Mouse (Mus musculus) adrenal gland, adult 10 weeks (tissue): Measurements from ENCODE around the gene Fam214a. TPM values are rescaled to one million over a fixed set of nuclear protein-coding genes. Genes with fewer than 3 reads are reported as not detected.

Experiments
- polyA plus RNA-seq: library from polyadenylated mRNA; stranded (reverse); fragments of 350-450 nt; fragmentation: Illumina TruSeq; extraction: RNeasy Lipid Tissue Mini Kit (QIAGEN cat#74804); gene quantifications from one replicate; pipeline ENCODE4 v1.2.3, GENCODE M21; 2014; ENCODE audit warnings: low read depth, low replicate concordance

The Fam214a gene
- 67.8 TPM for polyA plus RNA-seq

DNA sequence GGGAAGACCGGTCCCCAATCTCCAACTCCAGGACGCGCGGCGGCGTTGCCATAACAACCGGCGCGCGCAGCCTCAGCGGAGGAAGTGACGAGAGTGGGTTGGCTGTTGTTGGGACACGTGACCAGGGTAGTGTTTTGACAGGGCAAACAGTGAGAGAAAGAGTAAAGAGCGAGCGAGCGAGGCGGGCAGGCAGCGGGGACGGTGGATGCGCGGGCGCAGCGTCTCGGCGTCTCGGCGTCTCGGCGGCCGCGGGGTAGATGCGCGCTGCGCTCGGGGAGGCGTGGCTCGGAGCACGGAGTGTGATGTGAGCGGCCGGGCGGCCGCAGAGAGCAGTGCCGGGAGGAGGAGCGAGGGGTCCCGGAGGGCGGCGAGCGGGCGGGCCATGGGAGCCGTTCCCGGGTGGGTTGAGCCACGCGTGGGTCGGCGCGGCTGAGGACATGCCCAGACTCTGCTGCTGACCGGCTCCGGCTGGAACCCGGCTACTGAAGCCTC, at the start of gene Fam214a:
TSS of gene Fam214a (plus strand) at position 129 of the 492 bp plus-strand sequence.

DNA sequence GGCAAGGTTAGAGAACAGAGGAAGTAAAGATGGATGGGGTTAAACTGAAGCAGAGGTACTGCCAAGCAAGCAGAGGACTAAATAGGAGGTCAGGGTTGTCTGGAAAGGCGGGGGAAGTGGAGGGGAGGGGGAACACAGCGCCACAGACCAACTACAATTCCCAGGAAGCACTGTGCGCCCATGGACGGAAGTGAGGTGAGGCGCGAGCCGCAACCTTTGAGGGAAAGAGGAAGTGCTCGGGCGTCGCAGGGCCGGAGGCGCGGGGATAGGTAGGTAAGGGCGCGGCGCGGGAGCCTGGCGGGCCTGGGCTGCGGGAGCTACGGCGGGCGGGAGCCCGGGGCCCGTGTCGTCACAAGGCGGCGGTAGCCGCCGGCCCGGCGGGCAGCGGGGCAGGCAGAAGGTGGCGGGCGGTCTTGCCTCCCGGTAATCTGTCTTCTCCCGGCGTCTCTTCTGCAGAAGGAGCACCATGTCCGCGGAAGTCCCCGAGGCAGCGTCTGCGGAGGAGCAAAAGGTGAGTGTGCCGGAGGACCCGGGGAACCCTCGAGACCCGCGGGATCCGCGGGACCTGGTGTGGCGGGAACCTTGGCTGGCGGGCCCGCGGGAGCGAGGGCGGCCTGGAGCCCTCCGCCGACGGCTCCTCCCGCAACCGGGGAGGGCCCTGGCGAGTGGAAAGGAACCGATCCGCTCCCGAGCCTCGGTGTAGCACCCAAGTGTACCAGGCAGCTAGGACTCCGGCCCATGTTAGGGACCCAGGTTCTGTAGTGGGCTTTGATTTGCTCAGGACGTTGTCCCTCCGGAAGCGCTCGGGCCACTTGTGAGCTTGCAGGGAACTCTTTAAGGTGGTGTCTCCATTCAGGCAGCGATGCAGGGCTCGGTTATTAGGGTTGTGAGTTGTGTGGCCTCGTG, 85.0 kb downstream of the Fam214a start, which contains the start of gene Arpp19:
TSS of gene Arpp19 (plus strand) at position 164 of the 906 bp plus-strand sequence.

DNA sequence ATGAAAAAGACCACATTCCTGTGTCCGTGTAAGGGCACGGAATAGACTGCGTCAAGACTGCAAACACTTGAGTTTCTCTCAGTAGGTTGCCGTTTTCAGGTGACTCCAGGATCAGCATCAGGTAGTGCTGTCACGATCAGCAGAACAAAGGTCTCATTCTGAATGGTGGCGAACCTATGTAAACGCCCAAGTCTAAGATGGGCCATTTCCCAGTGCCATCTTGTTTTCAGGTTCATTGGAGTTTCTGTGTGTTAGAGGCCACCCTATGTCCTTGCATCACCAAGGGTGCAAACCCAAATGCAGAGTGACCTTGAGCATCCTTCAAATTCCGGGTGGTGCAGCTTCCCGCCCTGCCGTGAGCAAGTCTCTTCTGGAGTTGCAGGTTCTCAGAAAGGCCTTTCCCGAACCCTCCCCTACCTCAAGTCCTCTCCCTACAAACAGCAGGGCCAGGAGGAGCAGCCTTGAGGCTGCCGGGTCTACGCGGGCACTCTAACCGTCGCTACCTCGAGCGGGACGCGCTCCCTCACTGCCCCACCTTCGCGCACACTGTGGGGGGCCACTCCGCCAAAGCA, 117.9 kb downstream of the Fam214a start, which contains the start of gene Myo5a:
TSS of gene Myo5a (plus strand) at position 559 of the 572 bp plus-strand sequence.

Other genes with a start within 250 kb of the Fam214a start
- not detected for gene Onecut1, start 91.0 kb upstream of the Fam214a start, polyA plus RNA-seq
- 494 TPM for gene Arpp19, start 84.7 kb downstream of the Fam214a start, polyA plus RNA-seq
- gene Myo5a, start 118.1 kb downstream of the Fam214a start, polyA plus RNA-seq, result 85.2 TPM